Mouse (Mus musculus): ENCODE measurements around the gene Cradd.

- TF ChIP-seq MEF2A (IDR thresholded peaks at IDR 0.05; ENCODE audit: extremely low read depth, insufficient replicate concordance, low read depth, low read length, poor library complexity, severe bottlenecking): no peak
- TF ChIP-seq EP300 (IDR thresholded peaks at IDR 0.05; ENCODE audit: low read depth in 1 of 2, low read length in 2 of 2): no peak
- TF ChIP-seq POLR2AphosphoS5 (IDR thresholded peaks at IDR 0.05; ENCODE audit: borderline replicate concordance, low read depth, low read length): no peak
- no peak for TF ChIP-seq POLR2A (IDR thresholded peaks at IDR 0.05; ENCODE audit: control insufficient read depth in 1 of 2, insufficient read depth in 1 of 2, low read depth in 1 of 2, low read length in 2 of 2, poor library complexity in 1 of 2)
- no peak for TF ChIP-seq CTCF (IDR thresholded peaks at IDR 0.05 in 2 of 3, conservative IDR thresholded peaks at IDR 0.05 in 1 of 3; ENCODE audit: control insufficient read depth in 1 of 3, insufficient read depth in 1 of 3, low read depth in 2 of 3, low read length in 3 of 3, poor library complexity in 1 of 3, severe bottlenecking in 1 of 3)
- no peak for TF ChIP-seq HCFC1 (IDR thresholded peaks at IDR 0.05; ENCODE audit: low read depth, low read length)
- TF ChIP-seq MYC (IDR thresholded peaks at IDR 0.05; ENCODE audit: low read depth, low read length): no peak
- peak; percentile 32; the same call in 1 of the 2 replicates for TF ChIP-seq ZKSCAN1 (IDR thresholded peaks at IDR 0.05; ENCODE audit: low read depth, low read length)
- no peak for TF ChIP-seq GATA1 (IDR thresholded peaks at IDR 0.05; ENCODE audit: low read depth, low read length)
These were observed 172.7 kb downstream of the Cradd start for GRCm38 (mm10) chr10:95151012-95151768.
